Mouse (Mus musculus) retina, postnatal 7 days (tissue): ENCODE data around the gene Rorb.
A peak's percentile ranks its signal among the peaks of the same experiment; 100 is the strongest.

Experiments used
- DNase-seq: peaks from one replicate; pipeline ENCODE4 v3.0.0-alpha.2; 2012; ENCODE audit warnings: low read depth, low spot score

The Rorb gene

GRCm38 (mm10) chr19:19005144-19005543 lies 105.9 kb downstream of the Rorb start:
- peak; percentile 65 for DNase-seq

GRCm38 (mm10) chr19:19004023-19004656 lies 106.9 kb downstream of the Rorb start:
- DNase-seq = peak; percentile 57

- peak; percentile 75 for DNase-seq
Observed at GRCm38 (mm10) chr19:18998966-18999365, 112.0 kb downstream of the Rorb start.

GRCm38 (mm10) chr19:18997711-18998110 lies 113.3 kb downstream of the Rorb start:
- DNase-seq = no peak

GRCm38 (mm10) chr19:18979996-18980395 lies 131.0 kb downstream of the Rorb start:
- no peak for DNase-seq

GRCm38 (mm10) chr19:18974796-18975660 lies 136.0 kb downstream of the Rorb start:
- DNase-seq = peak; percentile 58

GRCm38 (mm10) chr19:18969386-18969785 lies 141.6 kb downstream of the Rorb start:
- no peak for DNase-seq

- no peak for DNase-seq
Observed at GRCm38 (mm10) chr19:18967307-18967706, 143.7 kb downstream of the Rorb start.

GRCm38 (mm10) chr19:18959862-18960261 lies 151.1 kb downstream of the Rorb start:
- DNase-seq = no peak

- no peak for DNase-seq
Observed at GRCm38 (mm10) chr19:18952806-18953205, 158.2 kb downstream of the Rorb start.

- no peak for DNase-seq
Observed at GRCm38 (mm10) chr19:18947193-18947592, 163.8 kb downstream of the Rorb start.

GRCm38 (mm10) chr19:18945265-18945664 lies 165.7 kb downstream of the Rorb start:
- DNase-seq = no peak

- no peak for DNase-seq
Observed at GRCm38 (mm10) chr19:18941391-18941790, 169.6 kb downstream of the Rorb start.

GRCm38 (mm10) chr19:18911755-18912340 lies 199.1 kb downstream of the Rorb start:
- DNase-seq = no peak

GRCm38 (mm10) chr19:18909641-18910040 lies 201.4 kb downstream of the Rorb start:
- DNase-seq = no peak

- DNase-seq = no peak
Observed at GRCm38 (mm10) chr19:18905511-18905910, 205.5 kb downstream of the Rorb start.

GRCm38 (mm10) chr19:18902694-18903067 lies 208.3 kb downstream of the Rorb start:
- no peak for DNase-seq

GRCm38 (mm10) chr19:18902041-18902693 lies 208.8 kb downstream of the Rorb start:
- no peak for DNase-seq

GRCm38 (mm10) chr19:18898238-18898637 lies 212.8 kb downstream of the Rorb start:
- no peak for DNase-seq

- DNase-seq = no peak
Observed at GRCm38 (mm10) chr19:18890216-18890615, 220.8 kb downstream of the Rorb start.

GRCm38 (mm10) chr19:18889632-18890031 lies 221.4 kb downstream of the Rorb start:
- DNase-seq = no peak

GRCm38 (mm10) chr19:18889117-18889627 lies 221.8 kb downstream of the Rorb start:
- no peak for DNase-seq
